Mouse (Mus musculus): ENCODE results near the gene Gm21866.
"Not testable (repeated sequence)": the region's sequence is repeated elsewhere in the genome, so short reads cannot be mapped to it uniquely, and the experiment has no call there.

Gene Gm21866

DNA sequence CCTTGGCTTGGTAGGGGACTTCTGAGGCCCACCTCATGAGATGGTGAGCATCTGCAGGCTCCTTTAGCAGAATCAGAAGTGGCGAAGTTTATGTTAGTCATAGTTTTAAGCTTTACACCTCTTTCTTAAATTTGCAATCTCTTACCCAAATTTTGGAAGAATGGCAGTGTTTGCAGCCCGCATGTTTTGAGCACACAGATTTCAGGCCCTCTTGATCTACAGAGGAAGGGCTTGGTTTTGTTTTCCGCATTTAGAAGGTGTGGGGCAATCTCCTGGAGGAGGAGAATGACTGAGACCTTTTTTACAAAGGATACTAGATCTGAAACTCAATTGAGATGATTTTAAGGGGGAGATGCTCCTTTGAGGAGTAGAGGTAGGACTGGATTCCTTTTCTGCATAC is at the start of gene Gm21866:
TSS of gene Gm21866 (minus strand) at position 101 of the 400 bp plus-strand sequence.
- not testable (repeated sequence) for DNase-seq (ENCODE audit: extremely low spot score, low read depth, low spot score)

GRCm38 (mm10) chrY:13493726-13494125 is 28.3 kb upstream of the Gm21866 start, which contains the start of gene Gm20773:
Gene Gm20773, plus strand, starts transcription at chrY:13494026.
- not testable (repeated sequence) for DNase-seq (ENCODE audit: extremely low spot score, low read depth, low spot score)
